Mouse (Mus musculus) C2C12 (cell line): Measurements from ENCODE around the gene Cops6.

ENCODE experiments used
- CEBPB ChIP-seq: IDR thresholded peaks from one replicate; pipeline ENCODE4 v1.6.1; 2011; ENCODE audit warnings: low read depth, mild to moderate bottlenecking, control low read depth, moderate library complexity
- CTCF ChIP-seq: IDR thresholded peaks from one replicate; pipeline ENCODE4 v1.5.1; 2011; ENCODE audit not compliant: control insufficient read depth, insufficient read depth, insufficient read length
- FOSL1 ChIP-seq: IDR thresholded peaks from one replicate; pipeline ENCODE4 v1.8.0; 2011; ENCODE audit warnings: mild to moderate bottlenecking, low read length; ENCODE audit not compliant: poor library complexity, insufficient read depth, severe bottlenecking
- USF1 ChIP-seq: IDR thresholded peaks from one replicate; pipeline ENCODE4 v1.6.1; 2011; ENCODE audit warnings: low read depth, mild to moderate bottlenecking, control low read depth, moderate library complexity

- TF ChIP-seq CTCF (no peak), CEBPB (no peak), FOSL1 (no peak), USF1 (no peak)
These were observed 44.3 kb upstream of the Cops6 start, which contains the start of gene Zscan21 for GRCm38 (mm10) chr5:138116255-138117198.
